Mouse (Mus musculus) common myeloid progenitor, adult 5-6 weeks (primary cell): Measurements from ENCODE around the gene Col9a2. TPM values are rescaled to one million over a fixed set of nuclear protein-coding genes. Genes with fewer than 3 reads are reported as not detected.
"Not testable (repeated sequence)": the region's sequence is repeated elsewhere in the genome, so short reads cannot be mapped to it uniquely, and the experiment has no call there.

Source experiments
- ATAC-seq: replicated peaks from 2 replicates; pipeline ENCODE4 v1.8.0; 2016; ENCODE audit warnings: low read depth, mild to moderate bottlenecking, moderate TSS enrichment, inconsistent platforms; ENCODE audit not compliant: poor library complexity, severe bottlenecking
- total RNA-seq: library from RNA; stranded (forward); fragments of 200-1000, 187-1606 nt; gene quantifications from 2 replicates; pipeline ENCODE4 v1.2.3, GENCODE M21; 2017

Col9a2 gene
- total RNA-seq, 1 experiment from 2014 or later, result not detected

DNA sequence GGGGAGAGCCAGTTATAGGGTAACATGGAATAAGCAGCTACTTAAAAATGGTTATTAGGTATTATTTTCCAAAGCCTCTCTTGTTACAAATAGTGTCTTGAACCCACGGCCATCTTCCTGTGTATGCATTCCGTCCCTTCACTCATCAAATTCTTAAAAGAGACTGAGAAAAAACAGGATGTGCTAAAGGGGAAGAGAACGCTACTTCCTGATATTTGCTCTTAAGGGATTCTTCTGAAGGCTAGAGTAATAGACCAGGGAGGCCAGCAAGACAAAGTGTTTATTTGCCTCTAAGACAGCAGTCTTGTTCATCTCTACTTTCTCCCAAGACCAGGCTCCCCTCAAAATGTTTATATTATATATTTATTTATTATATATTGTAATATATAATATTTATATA is 20.9 kb upstream of the Col9a2 start:
- no peak for ATAC-seq

GRCm38 (mm10) chr4:121020040-121020790 is 19.0 kb upstream of the Col9a2 start:
- ATAC-seq, result no peak

- no peak for ATAC-seq
These were observed 17.3 kb upstream of the Col9a2 start for GRCm38 (mm10) chr4:121021911-121022310.

- no peak for ATAC-seq
These were observed 15.7 kb upstream of the Col9a2 start for GRCm38 (mm10) chr4:121023464-121023863.

- peak; percentile 67 for ATAC-seq
These were observed 15.2 kb upstream of the Col9a2 start for GRCm38 (mm10) chr4:121023941-121024340.

- ATAC-seq, result peak; percentile 75
These were observed 13.5 kb upstream of the Col9a2 start for GRCm38 (mm10) chr4:121025681-121026080.

GRCm38 (mm10) chr4:121028146-121028545 is 11.0 kb upstream of the Col9a2 start:
- no peak for ATAC-seq

DNA sequence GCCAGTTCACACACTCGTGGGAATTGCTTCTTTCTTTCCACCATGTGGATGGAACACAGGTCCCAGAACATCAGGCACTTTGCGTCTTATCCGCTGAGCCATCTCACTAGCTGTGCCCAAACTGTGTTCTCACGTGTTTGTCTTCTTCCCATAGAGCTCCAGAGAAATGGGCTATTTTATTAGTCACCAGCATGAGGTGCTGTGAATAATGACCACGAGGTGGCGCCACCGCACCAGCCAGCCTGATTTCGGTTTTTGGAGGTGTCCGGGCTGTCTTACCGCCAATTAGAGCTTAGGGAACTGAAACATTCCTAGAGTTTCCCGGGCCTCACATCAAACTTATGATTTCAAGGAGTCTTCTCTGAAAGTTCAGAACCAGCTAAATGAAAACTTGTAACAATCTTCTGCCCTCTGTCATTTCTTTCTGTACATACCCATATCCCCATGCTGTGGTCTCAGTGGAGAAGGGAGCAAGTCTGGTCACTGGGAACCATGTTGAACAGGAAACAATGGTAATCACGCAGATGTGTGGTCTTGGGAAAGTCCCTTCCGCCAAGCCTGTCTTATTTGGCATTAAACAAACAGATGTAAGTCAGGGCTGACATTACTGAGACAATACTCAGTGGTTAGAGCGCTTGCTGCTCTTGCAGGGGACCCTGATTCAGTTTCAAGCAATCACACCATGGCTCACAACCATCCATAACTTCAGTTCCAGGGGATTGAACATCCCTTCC is 10.4 kb upstream of the Col9a2 start:
- 0 out of 2 replicates have a peak, but pooled peaks have one; percentile 15 for ATAC-seq

- ATAC-seq, result no peak
These were observed 9.6 kb upstream of the Col9a2 start for GRCm38 (mm10) chr4:121029632-121030031.

- peak; percentile 54 for ATAC-seq
These were observed 7.7 kb upstream of the Col9a2 start for GRCm38 (mm10) chr4:121031440-121031839.

DNA sequence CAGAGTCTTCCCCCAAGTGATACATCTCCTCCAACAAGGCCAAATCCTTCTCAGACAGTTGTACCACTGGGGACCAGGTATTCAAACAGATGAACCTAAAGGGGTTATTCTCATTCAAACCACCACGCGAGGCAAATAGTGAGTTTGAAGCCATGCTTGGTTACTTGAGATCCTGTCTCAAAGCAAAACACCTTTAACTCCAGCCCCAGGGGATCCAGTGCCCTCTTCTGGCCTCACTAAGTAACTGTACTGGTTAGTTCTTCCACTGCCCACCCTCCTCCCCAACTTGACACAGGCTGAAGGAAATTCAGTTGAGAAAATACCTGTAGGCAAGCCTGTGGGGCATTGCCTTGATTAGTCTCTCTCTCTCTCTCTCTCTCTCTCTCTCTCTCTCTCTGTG is 6.2 kb upstream of the Col9a2 start:
- peak; percentile 61 for ATAC-seq

DNA sequence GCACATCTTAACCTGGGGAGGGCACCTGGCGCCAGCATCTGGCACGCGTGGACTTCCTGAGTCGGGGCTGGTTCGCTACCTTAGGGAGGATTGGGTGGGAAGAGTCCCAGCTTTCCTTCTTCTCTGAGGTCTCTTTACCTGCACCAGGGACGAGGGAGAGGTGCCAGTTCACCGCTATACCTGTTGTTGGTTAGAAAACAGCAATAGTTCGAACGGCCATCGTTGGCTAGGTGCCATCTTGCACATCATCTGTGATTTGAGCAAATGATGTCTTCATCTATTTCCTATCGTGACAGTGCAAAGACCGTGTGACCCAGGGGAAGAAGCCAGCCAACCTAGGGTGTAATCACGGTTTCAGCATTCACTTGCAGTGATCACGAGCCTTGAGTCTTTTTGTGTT is 1.1 kb downstream of the Col9a2 start:
- ATAC-seq, result no peak

GRCm38 (mm10) chr4:121040897-121041671 is 1.9 kb downstream of the Col9a2 start:
- ATAC-seq, result peak; percentile 90

DNA sequence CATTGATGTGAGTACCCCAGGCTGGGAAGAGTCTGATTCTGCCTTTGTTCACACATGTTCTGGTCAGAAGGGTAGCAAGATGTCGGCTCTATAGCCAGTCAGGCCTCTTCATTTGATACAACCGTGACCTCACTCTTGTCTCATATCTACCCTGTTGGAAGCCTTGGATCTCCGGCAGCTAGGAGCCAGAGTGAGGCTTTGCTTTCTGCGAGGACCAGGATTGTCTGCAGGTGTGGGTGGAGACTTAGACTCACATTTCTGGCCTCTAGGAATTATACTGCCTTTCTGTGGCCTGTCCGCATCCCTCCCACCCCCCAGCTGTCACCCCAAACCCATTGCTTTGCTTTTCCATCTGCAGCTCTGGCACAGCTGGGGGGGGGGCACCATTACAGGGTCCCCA is 3.3 kb downstream of the Col9a2 start:
- no peak for ATAC-seq

GRCm38 (mm10) chr4:121042946-121043345 is 3.8 kb downstream of the Col9a2 start:
- ATAC-seq, result no peak

DNA sequence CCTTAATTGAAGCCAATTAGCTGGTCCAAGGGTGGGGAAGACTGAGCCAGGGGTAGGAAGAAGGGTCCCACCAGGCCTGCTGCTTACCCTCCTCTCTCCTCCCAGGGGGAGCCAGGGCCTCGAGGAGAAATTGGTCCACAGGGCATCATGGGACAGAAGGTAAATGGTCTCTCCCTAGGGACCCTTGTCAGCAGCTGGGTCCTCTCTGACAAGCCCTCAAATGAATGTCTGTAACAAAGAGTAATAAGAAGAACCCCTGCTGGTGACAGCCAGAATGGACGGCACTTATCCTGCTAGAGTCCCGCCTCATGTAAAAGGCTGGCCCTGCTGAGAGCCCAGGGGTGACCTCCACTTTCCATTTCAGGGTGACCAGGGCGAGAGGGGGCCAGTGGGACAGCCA is 12.7 kb downstream of the Col9a2 start:
- no peak for ATAC-seq

- ATAC-seq, result 0 out of 2 replicates have a peak, but pooled peaks have one; percentile 31
These were observed 13.5 kb downstream of the Col9a2 start for GRCm38 (mm10) chr4:121052454-121053323.

- peak; percentile 47; the same call in 1 of the 2 replicates for ATAC-seq
These were observed 17.2 kb downstream of the Col9a2 start for GRCm38 (mm10) chr4:121056342-121056741.

GRCm38 (mm10) chr4:121057032-121057431 is 17.8 kb downstream of the Col9a2 start:
- ATAC-seq, result no peak

DNA sequence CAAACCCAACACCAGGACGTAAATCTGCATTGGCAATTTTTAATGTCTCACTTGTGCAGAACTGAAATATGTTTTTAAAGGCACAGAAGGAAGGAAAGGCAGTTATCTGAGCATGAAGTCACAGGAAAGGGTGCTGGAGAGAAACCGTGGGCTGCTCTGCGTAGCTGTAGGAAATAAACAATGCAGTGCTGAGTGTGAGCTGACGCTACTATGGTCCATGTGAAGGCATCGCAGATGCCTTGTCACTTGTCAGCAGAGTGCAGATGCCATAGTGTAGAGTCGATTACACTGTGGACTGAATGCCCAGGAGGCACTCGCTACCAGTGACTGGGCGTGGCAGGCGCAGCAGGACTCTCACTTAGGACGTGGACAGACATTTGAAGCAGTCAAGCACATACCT is 20.0 kb downstream of the Col9a2 start:
- ATAC-seq, result not testable (repeated sequence)
